Mouse (Mus musculus) A20 (cell line): ENCODE measurements around the gene 1700037H04Rik.
A peak's percentile ranks its signal among the peaks of the same experiment; 100 is the strongest.
"Not testable (repeated sequence)": the region's sequence is repeated elsewhere in the genome, so short reads cannot be mapped to it uniquely, and the experiment has no call there.

Experiments
- DNase-seq: peaks from one replicate; pipeline ENCODE4 v3.0.0-alpha.2; 2011; ENCODE audit warnings: low read depth, low spot score

The 1700037H04Rik gene

DNA sequence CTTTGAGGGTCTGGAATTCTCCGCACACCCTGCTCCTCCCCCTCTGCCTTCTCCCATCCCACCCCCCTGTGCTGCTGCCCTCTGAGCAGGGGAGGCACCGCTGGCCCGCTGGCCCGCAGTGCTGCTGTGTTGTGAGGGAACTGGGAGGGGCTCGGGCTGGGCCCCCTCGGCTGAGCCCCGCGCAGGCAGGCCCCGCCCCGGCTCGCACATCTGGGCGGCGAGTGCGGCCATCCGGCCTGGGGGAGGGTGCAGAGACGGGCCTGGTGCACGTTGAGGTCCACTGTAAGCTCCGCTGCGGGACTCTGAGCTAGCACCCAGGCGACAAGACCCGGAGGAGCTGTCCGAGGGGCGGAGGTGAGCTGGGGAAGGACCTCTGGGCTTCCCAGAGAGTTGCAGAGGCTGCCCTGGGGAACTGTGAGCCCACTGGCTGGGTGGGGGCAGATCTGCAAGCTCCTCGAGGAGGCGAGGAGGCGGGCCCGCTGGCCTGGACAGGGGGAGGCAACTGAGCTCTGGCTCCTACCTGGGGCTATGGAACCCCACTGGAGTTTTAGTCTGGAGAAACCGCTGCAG lies 32.6 kb downstream of the 1700037H04Rik start, which contains the start of gene Hspa12b:
Gene Hspa12b, plus strand, starts transcription at position 120 of the 570 bp plus-strand sequence.
- DNase-seq: no peak

DNA sequence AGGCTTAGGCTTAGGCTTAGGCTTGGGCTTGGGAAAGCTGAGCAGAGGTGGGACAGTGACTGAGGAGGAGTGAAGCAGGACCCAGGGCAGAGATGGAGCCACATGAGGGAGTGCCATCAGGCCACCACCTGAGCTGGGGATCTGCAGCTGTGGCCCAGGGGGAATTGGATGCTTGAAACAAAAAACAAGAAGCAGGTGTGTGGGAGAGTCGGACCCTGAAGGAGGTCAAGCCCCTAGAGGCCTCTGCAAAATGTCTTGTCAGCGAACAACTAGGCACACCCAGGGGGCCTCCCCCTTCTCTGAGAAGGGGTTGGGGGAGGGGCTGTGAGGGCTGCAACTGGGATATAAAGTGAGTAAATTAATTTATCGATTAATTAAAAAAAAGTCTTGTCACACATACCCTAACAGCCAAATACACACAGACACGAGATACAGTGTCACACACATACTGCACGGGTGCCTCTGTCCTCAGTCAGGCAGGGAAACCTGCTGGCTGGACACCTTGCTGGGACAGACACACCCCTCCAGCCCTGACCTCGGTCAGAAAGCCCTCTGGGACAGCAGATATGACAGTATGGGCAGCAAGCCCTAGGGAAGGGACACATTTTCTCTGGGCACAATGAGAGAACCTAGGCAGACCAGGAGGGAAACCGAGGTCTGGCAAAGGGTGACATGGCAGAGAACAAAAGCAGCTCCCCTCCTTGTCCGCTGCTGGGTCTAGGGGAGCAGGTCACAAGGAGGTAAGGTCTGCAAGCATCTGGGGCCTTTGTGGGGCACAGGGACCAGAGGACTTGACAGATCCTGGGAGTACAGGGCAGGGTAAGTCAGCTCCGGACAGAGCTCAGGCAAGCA lies 33.7 kb downstream of the 1700037H04Rik start:
- peak; percentile 68 for DNase-seq

DNA sequence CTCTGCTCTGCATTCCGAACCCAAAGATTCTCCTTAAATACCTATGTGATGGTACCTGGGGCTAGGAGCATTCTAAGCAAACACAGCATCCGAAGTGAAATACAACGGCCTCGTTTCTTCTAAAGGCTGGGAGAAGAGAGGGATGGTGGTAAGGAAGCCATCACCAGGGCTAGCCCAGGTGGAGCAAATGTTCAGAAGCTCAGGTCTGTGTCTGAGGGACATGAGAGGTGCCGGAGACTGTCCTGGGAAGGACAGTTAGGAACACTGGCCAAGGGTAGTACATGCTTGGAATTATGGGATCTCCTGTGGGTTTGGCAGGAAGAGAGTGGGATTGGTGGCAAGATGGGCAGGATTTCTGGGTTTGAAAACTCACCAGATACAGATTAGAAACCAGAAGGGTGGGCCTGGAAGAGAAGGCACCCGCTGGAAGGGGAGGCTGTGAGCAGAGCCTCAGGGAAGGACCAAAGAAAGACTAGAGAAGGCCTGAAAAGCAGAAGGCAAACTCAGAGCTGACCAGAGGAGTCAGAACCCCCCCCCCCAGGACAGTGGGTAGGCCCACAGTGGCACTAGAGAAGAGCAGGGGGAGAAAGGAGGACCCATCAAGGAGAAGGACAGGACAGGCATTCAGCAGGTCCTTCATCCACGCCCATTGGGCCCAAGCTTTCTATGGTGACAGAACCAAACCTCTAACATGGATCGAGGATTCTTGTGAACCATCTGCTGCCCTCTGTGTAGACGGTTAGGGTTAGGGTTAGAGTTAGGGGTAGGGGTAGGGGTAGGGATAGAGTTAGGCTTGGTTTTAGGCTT lies 34.5 kb downstream of the 1700037H04Rik start:
- no peak for DNase-seq

DNA sequence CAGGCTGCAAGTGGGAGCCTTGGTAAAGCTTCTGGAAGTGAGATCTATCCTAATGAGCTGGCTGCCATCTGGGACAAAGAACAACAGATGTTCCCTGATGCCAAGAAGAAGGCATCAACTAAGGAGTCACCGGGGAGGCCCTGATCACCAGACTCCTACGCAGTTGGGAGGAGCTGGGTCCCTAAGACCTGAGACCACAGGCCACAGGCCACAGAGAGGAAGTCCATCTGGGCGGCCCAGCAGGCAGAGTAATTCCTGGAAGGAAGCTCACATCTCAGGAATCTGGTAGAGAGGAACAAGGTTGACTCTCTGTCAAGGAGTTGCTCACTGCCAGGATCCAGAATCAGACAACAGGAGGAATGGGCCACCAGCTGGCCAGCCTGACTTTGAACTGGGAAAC lies 35.7 kb downstream of the 1700037H04Rik start:
- DNase-seq: no peak

DNA sequence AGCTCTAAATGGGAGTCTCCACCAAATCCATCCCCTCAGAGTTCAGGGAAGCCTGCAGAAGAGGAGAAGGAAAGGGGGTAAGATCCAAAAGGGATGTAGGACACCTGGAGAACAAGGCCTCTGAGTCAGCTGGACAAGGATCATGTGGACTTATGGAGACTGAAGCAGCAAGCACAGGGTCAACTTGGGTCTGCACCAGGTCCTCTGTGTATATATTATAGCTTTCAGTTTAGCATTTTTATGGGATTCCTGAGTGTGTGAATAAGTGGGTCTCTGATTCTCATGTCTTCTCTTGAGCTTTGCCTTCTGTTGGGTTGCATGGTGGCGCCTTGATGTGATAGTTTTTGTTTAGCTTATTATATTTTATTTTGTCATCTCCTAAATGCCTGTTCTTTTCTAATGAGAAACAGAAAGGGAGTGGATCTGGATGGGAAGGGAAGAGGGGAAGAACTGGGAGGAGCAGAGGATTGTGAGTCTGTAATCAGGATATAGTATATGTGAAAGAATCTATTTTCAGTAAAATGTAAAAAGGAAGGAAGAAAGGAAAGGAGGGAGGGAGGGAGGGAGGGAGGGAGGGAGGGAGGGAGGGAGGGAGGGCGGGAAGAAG lies 40.8 kb downstream of the 1700037H04Rik start:
- no peak for DNase-seq

DNA sequence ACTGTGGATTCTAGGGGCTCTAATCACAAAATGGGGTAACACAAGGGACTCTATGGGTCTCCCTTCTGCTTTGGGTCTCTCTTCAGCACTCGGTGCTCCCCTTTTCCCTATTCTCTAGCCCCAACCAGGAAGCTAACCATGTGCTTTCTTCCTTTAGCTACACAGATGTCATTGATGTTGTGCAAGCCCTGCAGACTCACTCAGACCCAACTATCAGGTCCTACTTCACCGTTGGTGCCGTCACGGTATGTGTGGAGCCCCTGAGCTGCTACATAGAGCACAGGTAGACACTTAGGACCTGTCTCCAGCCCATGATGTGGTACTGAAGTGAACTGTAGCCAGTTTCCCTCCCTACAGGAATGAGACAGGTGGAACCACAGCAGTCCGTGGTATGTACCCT lies 53.9 kb downstream of the 1700037H04Rik start:
- no peak for DNase-seq

DNA sequence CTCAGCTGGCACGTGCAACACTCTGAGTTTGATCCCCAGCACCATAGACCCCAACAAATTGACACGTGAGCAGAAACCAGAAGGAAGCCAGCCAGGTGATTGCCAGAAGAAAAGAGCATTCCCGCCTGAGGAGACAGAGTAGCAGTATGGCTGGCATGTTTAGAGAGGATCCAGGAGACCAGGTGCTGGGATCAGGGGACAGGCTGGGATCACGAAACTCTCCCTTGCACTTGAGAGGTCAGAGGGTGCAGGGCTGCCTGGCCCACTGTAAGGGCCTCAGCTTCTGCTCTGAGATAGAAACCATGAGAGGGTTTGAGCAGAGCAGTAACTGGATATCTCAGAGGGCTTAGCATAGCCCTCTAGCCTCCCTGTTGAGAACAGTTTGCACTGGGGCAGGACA lies 54.8 kb downstream of the 1700037H04Rik start:
- DNase-seq: not testable (repeated sequence)

DNA sequence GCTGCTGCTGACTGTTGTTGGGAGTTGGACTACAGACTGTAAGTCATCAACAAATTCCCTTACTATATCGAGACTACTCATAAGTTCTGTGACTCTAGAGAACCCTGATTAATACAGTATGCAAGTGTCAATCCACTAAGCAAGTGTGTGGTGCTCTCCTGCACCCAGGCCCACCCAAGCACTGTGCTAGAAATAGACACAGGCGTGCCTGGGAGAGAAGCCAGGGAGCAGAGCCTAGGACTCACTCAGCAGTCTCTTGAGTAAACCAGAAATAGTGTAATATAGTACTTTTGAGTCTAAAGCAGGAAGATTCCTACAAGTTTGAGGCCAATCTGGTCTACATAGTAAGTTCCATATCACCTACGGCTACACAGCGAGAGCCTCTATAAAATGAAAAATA lies 55.9 kb downstream of the 1700037H04Rik start:
- no peak for DNase-seq

DNA sequence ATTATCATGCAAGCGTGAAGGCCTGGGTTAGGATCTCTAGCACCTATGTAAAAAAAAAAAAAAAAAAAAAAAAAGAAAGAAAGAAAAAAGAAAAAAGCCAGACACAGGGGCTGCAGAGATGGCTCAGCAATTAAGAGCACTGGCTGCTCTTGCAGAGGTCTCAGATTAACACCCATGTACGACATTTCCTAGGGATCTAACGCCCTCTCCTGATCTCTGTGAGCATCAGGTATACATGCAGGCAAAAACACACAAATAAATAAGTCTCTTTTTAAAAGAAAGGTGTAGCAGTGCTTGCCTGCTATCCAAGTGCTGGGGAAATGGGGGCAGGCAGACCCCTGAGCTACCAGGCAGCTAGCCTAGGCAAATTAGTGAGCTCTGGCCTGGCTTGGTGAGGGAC lies 58.4 kb downstream of the 1700037H04Rik start:
- peak; percentile 24 for DNase-seq

DNA sequence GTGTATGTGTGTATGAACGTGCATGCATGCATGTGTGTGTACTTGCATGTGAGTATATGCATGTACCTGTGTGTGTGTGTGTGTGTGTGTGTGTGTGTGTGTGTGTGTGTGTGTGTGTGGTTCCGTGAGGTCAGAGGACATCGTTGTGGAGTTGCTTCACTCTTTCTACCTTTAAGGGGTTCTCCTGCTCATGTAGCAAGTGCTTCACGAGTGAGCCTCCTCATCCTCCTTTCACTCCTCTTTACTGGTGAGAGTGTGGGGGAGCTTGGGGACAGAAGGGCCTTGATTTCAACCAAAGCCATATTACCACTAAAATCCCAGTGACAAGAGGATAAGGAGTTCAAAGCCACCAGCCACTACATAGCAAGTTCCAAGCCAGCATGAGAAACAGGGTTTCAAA lies 62.8 kb downstream of the 1700037H04Rik start:
- DNase-seq: no peak
